Mouse (Mus musculus): ENCODE data around the gene Mrgpre. TPM values are rescaled to one million over a fixed set of nuclear protein-coding genes. Genes with fewer than 3 reads are reported as not detected.

Mrgpre gene
- polyA plus RNA-seq (2014; fragmentation: Illumina TruSeq; extraction: RNeasy Lipid Tissue Mini Kit (QIAGEN cat#74804); ENCODE audit: low read depth, low replicate concordance) = 0.58 TPM

GRCm38 (mm10) chr7:143783996-143784829, at the start of gene Mrgpre:
Mrgpre (minus strand) TSS chr7:143784500.

GRCm38 (mm10) chr7:143822375-143823265, 38.3 kb upstream of the Mrgpre start, which contains the start of the genes Nadsyn1 and Dhcr7:
Nadsyn1 (minus strand) TSS chr7:143822849.
Dhcr7 (plus strand) TSS chr7:143823145.

GRCm38 (mm10) chr7:143766893-143767292, 17.4 kb downstream of the Mrgpre start, which contains the start of gene Mrgprg:
Mrgprg (minus strand) TSS chr7:143766993.

GRCm38 (mm10) chr7:143756125-143757026, 27.9 kb downstream of the Mrgpre start, which contains the start of gene Osbpl5:
Osbpl5 (minus strand) TSS chr7:143756985.

Other genes with a start within 250 kb of the Mrgpre start
- gene Nap1l4, start 235.4 kb downstream of the Mrgpre start, polyA plus RNA-seq (2014; fragmentation: Illumina TruSeq; extraction: RNeasy Lipid Tissue Mini Kit (QIAGEN cat#74804); ENCODE audit: low read depth, low replicate concordance) = 129 TPM
- 17.2 TPM for gene Cars, start 184.4 kb downstream of the Mrgpre start, polyA plus RNA-seq (2014; fragmentation: Illumina TruSeq; extraction: RNeasy Lipid Tissue Mini Kit (QIAGEN cat#74804); ENCODE audit: low read depth, low replicate concordance)
- 1.8 TPM for gene Tnfrsf26, start 155.8 kb downstream of the Mrgpre start, polyA plus RNA-seq (2014; fragmentation: Illumina TruSeq; extraction: RNeasy Lipid Tissue Mini Kit (QIAGEN cat#74804); ENCODE audit: low read depth, low replicate concordance)
- gene Tnfrsf22, start 134.8 kb downstream of the Mrgpre start, polyA plus RNA-seq (2014; fragmentation: Illumina TruSeq; extraction: RNeasy Lipid Tissue Mini Kit (QIAGEN cat#74804); ENCODE audit: low read depth, low replicate concordance) = 8.9 TPM
- gene Tnfrsf23, start 98.6 kb downstream of the Mrgpre start, polyA plus RNA-seq (2014; fragmentation: Illumina TruSeq; extraction: RNeasy Lipid Tissue Mini Kit (QIAGEN cat#74804); ENCODE audit: low read depth, low replicate concordance) = 3.7 TPM
- gene Osbpl5, start 27.5 kb downstream of the Mrgpre start, polyA plus RNA-seq (2014; fragmentation: Illumina TruSeq; extraction: RNeasy Lipid Tissue Mini Kit (QIAGEN cat#74804); ENCODE audit: low read depth, low replicate concordance) = 2.7 TPM
- gene Mrgprg, start 17.5 kb downstream of the Mrgpre start, polyA plus RNA-seq (2014; fragmentation: Illumina TruSeq; extraction: RNeasy Lipid Tissue Mini Kit (QIAGEN cat#74804); ENCODE audit: low read depth, low replicate concordance) = not detected
- 6.0 TPM for gene Nadsyn1, start 38.3 kb upstream of the Mrgpre start, polyA plus RNA-seq (2014; fragmentation: Illumina TruSeq; extraction: RNeasy Lipid Tissue Mini Kit (QIAGEN cat#74804); ENCODE audit: low read depth, low replicate concordance)
- gene Dhcr7, start 38.6 kb upstream of the Mrgpre start, polyA plus RNA-seq (2014; fragmentation: Illumina TruSeq; extraction: RNeasy Lipid Tissue Mini Kit (QIAGEN cat#74804); ENCODE audit: low read depth, low replicate concordance) = 100 TPM
- not detected for gene Gm498, start 82.3 kb upstream of the Mrgpre start, polyA plus RNA-seq (2014; fragmentation: Illumina TruSeq; extraction: RNeasy Lipid Tissue Mini Kit (QIAGEN cat#74804); ENCODE audit: low read depth, low replicate concordance)
- gene Shank2, start 217.4 kb upstream of the Mrgpre start, polyA plus RNA-seq (2014; fragmentation: Illumina TruSeq; extraction: RNeasy Lipid Tissue Mini Kit (QIAGEN cat#74804); ENCODE audit: low read depth, low replicate concordance) = 1.7 TPM

Data from adrenal gland, adult 10 weeks (tissue).